Mouse (Mus musculus) adrenal gland, postnatal 36 days (tissue): Measurements from ENCODE around the gene Hectd3. TPM values are rescaled to one million over a fixed set of nuclear protein-coding genes. Genes with fewer than 3 reads are reported as not detected.

Experiments
- DNase-seq, 2 experiments: peaks; one replicate each; pipeline ENCODE4 v3.0.0; 2021; ENCODE audit warnings: mixed read lengths in 1 of 2
- total RNA-seq, 2 experiments: library from RNA; stranded (reverse); gene quantifications; 2 replicates each; pipeline ENCODE4 v1.2.3; 2021

Hectd3 gene
- total RNA-seq, 2 experiments from 2014 or later: 22.5 to 26.9 TPM

DNA sequence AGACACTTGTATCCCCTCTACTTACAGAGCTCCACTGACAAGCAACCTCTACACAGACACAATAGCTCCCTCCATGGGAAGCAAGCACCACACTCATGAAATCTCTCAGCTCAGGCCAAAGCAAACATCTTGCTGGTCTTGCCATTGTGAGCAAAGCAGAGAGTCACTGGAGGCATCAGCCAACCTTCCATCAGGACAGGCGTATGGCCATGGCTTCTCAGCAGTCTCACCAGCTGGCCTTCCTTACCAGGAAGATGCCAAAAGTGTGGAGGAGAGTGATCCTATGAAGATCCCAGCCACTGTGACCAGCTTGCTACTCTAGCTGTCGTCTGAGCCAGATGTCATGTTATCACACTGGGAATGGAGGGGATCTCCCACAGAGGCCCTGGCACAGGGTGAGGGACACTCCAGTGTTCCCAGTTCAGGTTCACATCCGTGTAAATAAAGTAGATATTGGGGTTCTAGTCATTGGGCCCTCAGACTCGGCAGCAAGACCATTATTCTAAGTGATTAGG lies 19.8 kb downstream of the Hectd3 start:
- DNase-seq: no peak

DNA sequence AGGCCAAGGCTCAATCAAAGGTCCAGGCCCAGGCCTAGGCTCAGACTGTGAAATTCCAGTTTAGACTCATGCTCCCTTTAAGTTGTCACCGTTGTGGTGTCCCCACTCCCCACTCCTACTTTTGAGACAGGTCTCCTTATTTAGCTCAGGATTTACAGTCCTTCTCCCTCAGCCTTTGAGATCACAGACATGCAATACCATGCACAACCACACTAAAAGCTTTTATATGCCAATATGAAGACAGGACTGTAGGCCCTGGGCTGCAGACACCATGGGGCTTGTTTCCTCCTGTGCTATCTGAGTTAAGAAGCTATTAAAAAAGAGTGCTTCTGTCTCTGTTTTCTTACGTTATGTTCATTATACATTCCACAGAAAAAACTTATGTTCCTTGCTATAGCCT lies 22.6 kb downstream of the Hectd3 start:
- DNase-seq: no peak

- DNase-seq: no peak
These were observed 23.2 kb downstream of the Hectd3 start for GRCm38 (mm10) chr4:117018327-117018726.

DNA sequence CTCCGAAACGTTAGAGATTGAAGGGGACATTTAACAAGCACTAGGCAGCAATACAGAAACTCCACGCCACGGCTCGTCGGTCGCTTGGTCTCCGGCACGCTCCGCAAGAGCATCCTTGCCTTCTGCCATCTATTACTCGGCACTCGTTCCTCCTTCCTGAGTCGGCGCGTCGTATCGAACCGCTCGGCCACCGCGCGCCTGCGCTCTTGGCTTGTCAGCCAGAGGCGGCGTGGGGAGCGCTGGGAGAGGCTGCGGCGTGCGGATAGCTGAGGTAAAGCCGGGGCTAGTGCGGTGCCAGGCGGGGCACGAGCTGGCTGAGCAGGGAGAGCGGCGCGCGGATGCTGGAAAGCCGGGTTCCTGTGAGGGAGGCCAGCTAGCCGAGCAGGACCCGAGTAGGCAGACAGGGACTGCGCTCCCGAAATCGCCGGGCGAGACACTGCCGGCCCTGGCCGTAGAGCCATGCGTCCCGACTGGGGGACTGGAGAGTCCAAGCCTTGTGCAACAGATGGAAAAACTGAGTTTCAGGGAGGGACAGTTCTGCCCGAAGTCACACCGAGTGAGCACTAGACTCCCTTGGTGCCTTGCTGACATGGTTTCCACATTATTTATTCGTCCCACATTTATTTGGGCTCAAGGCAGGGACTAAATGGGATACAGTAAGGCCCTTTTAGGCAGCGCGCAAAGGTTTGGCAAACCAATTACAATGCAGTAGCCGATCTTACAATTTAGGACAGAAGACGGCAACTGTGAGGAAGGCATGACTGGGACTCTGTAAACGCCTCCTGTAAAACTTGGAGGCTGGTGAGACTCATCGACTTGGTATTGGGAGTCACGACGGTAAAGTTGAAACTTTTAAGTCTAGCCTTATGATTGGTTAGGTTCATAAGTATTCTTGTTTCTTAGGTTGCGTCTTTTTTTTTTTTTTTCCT lies 24.4 kb downstream of the Hectd3 start, which contains the start of gene Eif2b3:
TSS of gene Eif2b3 (plus strand) at position 197 of the 929 bp plus-strand sequence.
- DNase-seq: peak; percentile 94

DNA sequence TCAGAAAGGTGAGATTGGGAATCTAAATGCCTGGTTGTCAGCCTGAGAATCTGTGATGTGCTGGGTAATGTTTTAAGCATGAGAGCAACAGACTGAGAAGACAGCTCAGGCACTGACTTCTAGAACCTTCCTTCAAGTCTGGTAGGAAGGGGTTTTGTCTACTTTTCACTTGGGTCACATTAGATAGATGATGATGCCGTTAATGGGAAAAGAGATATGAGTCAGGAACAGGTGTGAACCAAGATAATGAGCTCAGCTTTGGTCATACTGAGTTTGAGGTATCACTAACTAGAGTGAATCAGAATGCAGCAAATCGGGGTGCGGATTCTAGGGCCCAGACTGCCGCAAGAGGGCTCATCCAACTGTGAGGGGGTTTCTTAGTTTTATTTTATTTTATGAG lies 28.4 kb downstream of the Hectd3 start:
- DNase-seq: no peak

DNA sequence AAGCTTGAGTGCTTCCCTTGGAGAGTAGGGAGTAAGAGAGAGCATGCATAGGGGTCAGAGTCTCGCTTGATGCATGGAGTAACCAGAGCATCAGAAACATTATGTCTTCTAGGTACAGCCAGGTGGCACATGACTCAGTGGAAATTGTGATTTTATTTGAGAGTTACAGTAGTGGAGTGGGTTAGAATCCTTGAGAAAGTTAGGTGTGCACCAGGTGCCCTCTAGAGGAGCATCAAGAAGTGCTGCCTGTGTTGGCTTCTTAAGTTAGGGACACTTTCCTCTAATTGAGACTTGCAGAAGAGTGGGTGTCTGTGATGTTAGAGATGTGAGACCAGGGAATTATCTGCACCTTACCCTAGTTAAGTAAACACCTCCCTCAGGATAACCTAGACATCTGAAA lies 36.0 kb downstream of the Hectd3 start:
- DNase-seq: no peak

DNA sequence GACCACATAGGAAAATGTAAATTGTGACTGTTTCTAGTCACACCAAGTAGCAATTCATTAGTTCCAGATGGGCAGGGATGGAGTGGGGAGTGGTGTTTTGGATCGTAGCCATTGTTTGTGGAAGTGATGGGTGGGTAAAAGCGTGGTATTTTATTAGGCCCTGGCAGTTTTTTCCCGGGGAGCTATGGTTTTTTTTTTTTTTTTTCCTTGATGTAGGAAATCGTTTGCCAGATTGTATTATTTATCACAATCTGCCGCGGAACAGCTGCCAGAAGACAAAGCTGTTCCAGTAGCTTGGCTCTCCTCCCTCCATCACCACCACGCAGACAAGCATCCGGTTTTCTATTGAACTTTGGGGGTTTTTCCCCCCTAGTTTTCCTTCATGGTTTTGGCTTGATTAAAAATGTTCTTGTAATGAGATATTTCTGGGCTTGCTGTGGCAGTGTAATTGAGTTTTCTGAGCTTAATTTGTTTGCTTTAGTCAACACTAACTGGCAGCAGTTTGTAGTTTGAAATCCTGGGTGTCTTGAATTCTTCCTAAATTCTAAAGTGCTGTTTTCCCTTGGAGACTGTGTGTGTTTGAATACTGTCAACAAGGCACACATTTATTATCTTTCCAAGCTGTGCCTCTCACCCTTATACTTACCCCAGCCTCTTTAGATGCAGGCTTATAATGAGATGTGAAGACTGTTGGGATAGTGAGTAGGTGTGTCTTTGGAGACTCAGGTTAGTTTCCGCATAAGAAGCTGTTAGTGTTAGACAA lies 45.0 kb downstream of the Hectd3 start:
- DNase-seq: peak; percentile 44 to 62

- no peak for DNase-seq
These were observed 45.7 kb downstream of the Hectd3 start for GRCm38 (mm10) chr4:117040791-117041190.

GRCm38 (mm10) chr4:117041283-117041721 lies 46.2 kb downstream of the Hectd3 start:
- peak; percentile 66 to 74 for DNase-seq

DNA sequence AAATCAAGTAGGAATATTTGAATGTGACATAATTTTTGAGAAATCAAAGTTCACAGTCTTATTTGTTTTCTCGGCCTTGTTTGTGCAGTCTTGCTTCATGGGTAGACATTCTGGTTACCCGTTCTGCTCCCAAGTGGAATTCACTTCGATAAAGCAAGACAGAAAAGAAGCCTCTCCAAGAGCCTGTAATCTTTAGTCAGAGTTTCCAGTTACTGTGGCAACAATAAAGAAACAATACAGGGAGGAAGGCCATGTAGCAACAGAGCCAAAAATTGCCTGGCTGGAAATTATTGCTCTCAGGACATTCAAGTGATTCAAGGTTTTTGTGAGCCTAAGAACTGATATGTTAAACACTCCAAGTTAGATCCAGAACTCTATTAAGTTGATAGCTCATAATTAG lies 53.7 kb downstream of the Hectd3 start:
- peak in 1 of 2 experiments; percentile 45 for DNase-seq

GRCm38 (mm10) chr4:117049485-117049884 lies 54.4 kb downstream of the Hectd3 start:
- no peak for DNase-seq

- no peak for DNase-seq
These were observed 57.5 kb downstream of the Hectd3 start for GRCm38 (mm10) chr4:117052626-117053025.

GRCm38 (mm10) chr4:117053956-117054355 lies 58.8 kb downstream of the Hectd3 start:
- no peak for DNase-seq

Other genes starting within 250 kb of the Hectd3 start
- gene Toe1, start 187.7 kb upstream of the Hectd3 start, total RNA-seq: 10 to 100 TPM; 16.9 to 20.8 TPM
- 1 to 10 TPM; 2.4 to 3.2 TPM for gene Mutyh, start 187.6 kb upstream of the Hectd3 start, total RNA-seq
- 1 to 10 TPM; 1.9 to 2.6 TPM for gene Hpdl, start 173.6 kb upstream of the Hectd3 start, total RNA-seq
- 1 to 10 TPM; 3.6 to 5.1 TPM for gene Zswim5, start 117.9 kb upstream of the Hectd3 start, total RNA-seq
- gene Urod, start 904 bp upstream of the Hectd3 start, total RNA-seq: 100 to 1,000 TPM in 1 of 2 experiments, 10 to 100 TPM in 1; 97.9 to 126 TPM
- gene Eif2b3, start 24.1 kb downstream of the Hectd3 start, total RNA-seq: 10 to 100 TPM; 29.0 to 33.6 TPM
- gene Ptch2, start 100.8 kb downstream of the Hectd3 start, total RNA-seq: 1 to 10 TPM; 3.5 to 4.5 TPM
- gene Btbd19, start 130.4 kb downstream of the Hectd3 start, total RNA-seq: 1 to 10 TPM; 7.0 to 7.9 TPM
- not detected for gene Tctex1d4, start 131.5 kb downstream of the Hectd3 start, total RNA-seq
- gene Plk3, start 138.6 kb downstream of the Hectd3 start, total RNA-seq: 10 to 100 TPM; 12.8 to 44.6 TPM
- gene Rps8, start 160.9 kb downstream of the Hectd3 start, total RNA-seq: 1,000 to 10,000 TPM; 1,017 to 1,149 TPM
- 1 to 10 TPM; 2.1 to 2.3 TPM for gene Kif2c, start 187.3 kb downstream of the Hectd3 start, total RNA-seq